Mouse (Mus musculus) liver, adult 2 months (tissue): ENCODE measurements around the gene Slc38a3. TPM values are rescaled to one million over a fixed set of nuclear protein-coding genes. Genes with fewer than 3 reads are reported as not detected.
A peak's percentile ranks its signal among the peaks of the same experiment; 100 is the strongest.

Experiments
- DNase-seq: peaks from one replicate; pipeline ENCODE4 v3.0.0-alpha.2; 2011; ENCODE audit warnings: low read depth, low spot score; ENCODE audit errors: extremely low read depth
- H3K27ac ChIP-seq: fragments of 200-500 bp; replicated peaks from 2 replicates; pipeline ENCODE4 v1.5.1; 2012; ENCODE audit warnings: low read depth, mild to moderate bottlenecking, control low read depth, inconsistent platforms, low read length; ENCODE audit not compliant: insufficient read depth
- H3K27me3 ChIP-seq: fragments of 200-500 bp; 2 replicates; pipeline ENCODE4 v1.6.1; 2012; ENCODE audit warnings: mild to moderate bottlenecking, moderate library complexity, low read length, inconsistent platforms; ENCODE audit not compliant: control insufficient read depth, insufficient read depth
- H3K36me3 ChIP-seq: fragments of 200-500 bp; 2 replicates; pipeline ENCODE4 v1.6.1; 2012; ENCODE audit warnings: low read length, inconsistent platforms; ENCODE audit not compliant: control insufficient read depth, insufficient read depth
- H3K4me1 ChIP-seq: fragments of 200-500 bp; 2 replicates; pipeline ENCODE4 v1.6.1; 2011; ENCODE audit warnings: low read length; ENCODE audit not compliant: control insufficient read depth, insufficient read depth
- H3K4me3 ChIP-seq: fragments of 200-500 bp; 2 replicates; pipeline ENCODE4 v1.5.1; 2011; ENCODE audit warnings: low read depth, mild to moderate bottlenecking, control low read depth, low read length, moderate library complexity; ENCODE audit not compliant: insufficient read depth
- H3K79me2 ChIP-seq: fragments of 200-500 bp; 2 replicates; pipeline ENCODE4 v1.6.1; 2012; ENCODE audit warnings: inconsistent platforms, mild to moderate bottlenecking, low read length, moderate library complexity; ENCODE audit not compliant: control insufficient read depth, insufficient read depth
- H3K9ac ChIP-seq: fragments of 200-500 bp; 2 replicates; pipeline ENCODE4 v1.6.1; 2012; ENCODE audit warnings: low read depth, mild to moderate bottlenecking, control low read depth, inconsistent platforms, low read length
- CTCF ChIP-seq: fragments of 200-500 bp; IDR thresholded peaks from 2 replicates; pipeline ENCODE4 v1.5.1; 2011; ENCODE audit warnings: low read depth, low read length, control low read depth
- POLR2A ChIP-seq: fragments of 200-500 bp; IDR thresholded peaks from 2 replicates; pipeline ENCODE4 v1.6.1; 2011; ENCODE audit warnings: low read length, control low read depth; ENCODE audit not compliant: insufficient read depth; ENCODE audit errors: extremely low read depth
- WGBS: fragments of 180-500 bp; shearing (Covaris S2); methylation state at CpG from one replicate; pipeline ENCODE4 v1.1.7; 2018; 5-methylcytosine and 5-hydroxymethylcytosine counted together
- polyA plus RNA-seq: library from polyadenylated mRNA; depleted of rRNA; stranded (reverse); fragments of >200 nt; gene quantifications from 2 replicates; pipeline ENCODE4 v1.2.3, GENCODE M21; 2012
- total RNA-seq: library from RNA; depleted of rRNA; stranded (reverse); fragments of >200 nt; gene quantifications from 2 replicates; pipeline ENCODE4 v1.2.3, GENCODE M21; 2014

Gene Slc38a3
- total and polyA plus RNA-seq, 2 experiments: 982 to 4,585 TPM

GRCm38 (mm10) chr9:107628721-107629410 lies 40.5 kb downstream of the Slc38a3 start:
- Histone ChIP-seq H3K4me3 (no peak overlapping the region; the same call in 1 of the 2 replicates), H3K9ac (peak overlapping the region; percentile 53), H3K4me1 (peaks cover 18% of the 10 kb centered on the region), H3K36me3 (no peaks in the 10 kb centered on the region), H3K79me2 (peaks cover 74% of the 10 kb centered on the region), H3K27me3 (no peaks in the 10 kb centered on the region), H3K27ac (peak overlapping the region; percentile 70)
- no peak for TF ChIP-seq POLR2A
- no peak for TF ChIP-seq CTCF
- WGBS: 69% methylated on average over 15 of the region's 15 CpGs
- DNase-seq: no peak

- WGBS: 70% methylated on average over 20 of the region's 20 CpGs
- Histone ChIP-seq H3K27ac (peak overlapping the region; percentile 70), H3K36me3 (no peaks in the 10 kb centered on the region), H3K27me3 (no peaks in the 10 kb centered on the region), H3K4me3 (no peak overlapping the region; the same call in 1 of the 2 replicates), H3K79me2 (peaks cover 72% of the 10 kb centered on the region), H3K9ac (peak overlapping the region; percentile 36), H3K4me1 (peaks cover 13% of the 10 kb centered on the region)
- TF ChIP-seq POLR2A (no peak), CTCF (no peak)
- DNase-seq: no peak
These were observed 41.7 kb downstream of the Slc38a3 start for GRCm38 (mm10) chr9:107627387-107628255.

- 23% methylated on average over 2 of the region's 2 CpGs for WGBS
- DNase-seq: no peak
- peaks cover 64% of the 10 kb centered on the region for H3K79me2 ChIP-seq
- peak overlapping the region; percentile 7; the same call in 1 of the 2 replicates for H3K9ac ChIP-seq
- H3K36me3 ChIP-seq: no peaks in the 10 kb centered on the region
- no peak for TF ChIP-seq POLR2A
- peak; percentile 89 for TF ChIP-seq CTCF
- H3K4me3 ChIP-seq: no peak overlapping the region
- H3K27ac ChIP-seq: no peak overlapping the region; the same call in 1 of the 2 replicates
- peaks cover 10% of the 10 kb centered on the region for H3K4me1 ChIP-seq
- H3K27me3 ChIP-seq: no peaks in the 10 kb centered on the region
These were observed 42.5 kb downstream of the Slc38a3 start for GRCm38 (mm10) chr9:107626844-107627277.

- Histone ChIP-seq H3K9ac (peak overlapping the region; percentile 7; the same call in 1 of the 2 replicates), H3K4me1 (peaks cover 11% of the 10 kb centered on the region), H3K27me3 (no peaks in the 10 kb centered on the region), H3K4me3 (no peak overlapping the region; the same call in 1 of the 2 replicates), H3K79me2 (peaks cover 59% of the 10 kb centered on the region), H3K36me3 (no peaks in the 10 kb centered on the region), H3K27ac (peak overlapping the region; percentile 10; the same call in 1 of the 2 replicates)
- WGBS: 74% methylated on average over 15 of the region's 15 CpGs
- DNase-seq: no peak
- no peak for TF ChIP-seq POLR2A
- TF ChIP-seq CTCF: no peak
These were observed 43.0 kb downstream of the Slc38a3 start for GRCm38 (mm10) chr9:107626158-107626843.

GRCm38 (mm10) chr9:107625351-107626128 lies 43.8 kb downstream of the Slc38a3 start:
- no peak overlapping the region; the same call in 1 of the 2 replicates for H3K27ac ChIP-seq
- no peaks in the 10 kb centered on the region for H3K27me3 ChIP-seq
- H3K79me2 ChIP-seq: peaks cover 55% of the 10 kb centered on the region
- H3K4me1 ChIP-seq: peaks cover 12% of the 10 kb centered on the region
- WGBS: 89% methylated on average over 12 of the region's 12 CpGs
- peak overlapping the region; percentile 10; the same call in 1 of the 2 replicates for H3K9ac ChIP-seq
- DNase-seq: no peak
- H3K36me3 ChIP-seq: no peaks in the 10 kb centered on the region
- TF ChIP-seq POLR2A: no peak
- peak; percentile 28 for TF ChIP-seq CTCF
- no peak overlapping the region for H3K4me3 ChIP-seq
